Mouse (Mus musculus): Measurements from ENCODE around the gene Fhl3. TPM values are rescaled to one million over a fixed set of nuclear protein-coding genes. Genes with fewer than 3 reads are reported as not detected.
A peak's percentile ranks its signal among the peaks of the same experiment; 100 is the strongest.
"Not testable (repeated sequence)": the region's sequence is repeated elsewhere in the genome, so short reads cannot be mapped to it uniquely, and the experiment has no call there.

Fhl3 gene
- total and polyA plus RNA-seq, 2 experiments from 2014 or later = 1.4 to 3.0 TPM

GRCm38 (mm10) chr4:124703406-124703805, 2.9 kb downstream of the Fhl3 start:
- Histone ChIP-seq H3K36me3 (ENCODE audit: insufficient read depth) (no peaks in the 10 kb centered on the region), H3K4me2 (ENCODE audit: low read depth) (no peak overlapping the region), H3K4me1 (ENCODE audit: insufficient read depth) (no peaks in the 10 kb centered on the region), H3K27ac (ENCODE audit: low read depth, low read length) (no peak overlapping the region), H3K27me3 (ENCODE audit: insufficient read depth, low read length) (no peaks in the 10 kb centered on the region; the same call in 1 of the 2 replicates), H3K9me3 (ENCODE audit: low read length) (no peaks in the 10 kb centered on the region), H3K9ac (no peak overlapping the region), H3K4me3 (ENCODE audit: low read depth, low read length) (no peak overlapping the region)
- TF ChIP-seq CTCF (IDR thresholded peaks at IDR 0.05; ENCODE audit: low read depth) = no peak
- 45% methylated on average over 2 of the region's 2 CpGs for WGBS
- DNase-seq (no peak), ATAC-seq (no peak)

DNA sequence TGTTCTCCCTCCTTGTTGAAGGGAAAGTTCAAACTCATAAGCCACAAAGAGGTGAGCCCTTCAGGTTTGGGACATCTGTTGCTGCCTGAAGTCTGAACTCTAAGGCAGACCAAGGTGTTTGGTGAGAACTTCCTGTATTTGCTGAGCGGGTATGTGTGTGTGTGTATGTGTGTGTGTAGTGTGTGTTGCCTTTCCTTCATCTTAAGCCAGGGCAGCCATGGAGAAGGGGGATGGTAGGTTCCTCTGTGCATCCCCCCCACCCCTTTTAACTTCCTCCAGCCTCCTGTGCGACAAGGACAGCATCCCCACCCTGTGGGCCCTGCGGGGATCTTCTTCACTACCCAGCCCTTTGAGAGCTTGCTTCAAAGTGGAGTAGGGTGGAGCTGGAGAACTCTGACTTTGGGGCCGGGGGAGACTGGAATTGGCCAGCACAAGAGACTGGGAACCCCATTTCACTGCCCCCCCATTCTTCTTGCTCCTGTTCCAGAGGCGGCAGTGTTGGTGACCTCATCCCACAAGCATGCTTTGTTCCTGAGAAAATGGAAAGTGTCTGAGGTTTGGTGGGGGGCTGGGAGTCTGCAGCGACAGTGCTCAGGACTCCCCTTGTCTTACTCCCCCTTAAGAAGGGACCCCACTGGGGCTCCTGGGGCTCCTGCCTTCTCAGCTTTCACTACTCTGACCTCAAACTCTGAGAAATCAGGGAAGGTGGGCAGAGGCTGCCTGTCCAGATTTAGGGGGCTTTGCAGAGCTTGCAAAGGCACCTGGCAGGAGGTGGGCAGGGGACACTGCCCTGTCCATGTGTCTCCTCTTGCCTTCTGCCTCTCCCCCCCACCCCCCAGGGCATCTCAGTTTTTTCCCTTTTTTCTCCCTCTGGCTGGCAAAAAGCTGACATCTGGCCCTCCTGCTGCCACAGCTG, 3.6 kb downstream of the Fhl3 start:
- no peak overlapping the region for H3K4me3 ChIP-seq (ENCODE audit: low read depth, low read length)
- H3K4me1 ChIP-seq (ENCODE audit: insufficient read depth) = 0 out of 2 replicates have a peak, but pooled peaks cover 4% of the 10 kb centered on the region
- no peak for DNase-seq
- 0 out of 2 replicates have a peak overlapping the region, but pooled peaks have one; percentile 9 for H3K27ac ChIP-seq (ENCODE audit: low read depth, low read length)
- H3K36me3 ChIP-seq (ENCODE audit: insufficient read depth) = no peaks in the 10 kb centered on the region
- no peak overlapping the region for H3K4me2 ChIP-seq (ENCODE audit: low read depth)
- H3K9ac ChIP-seq = no peak overlapping the region
- WGBS = 9% methylated on average over 6 of the region's 6 CpGs
- no peak for ATAC-seq
- TF ChIP-seq CTCF (IDR thresholded peaks at IDR 0.05; ENCODE audit: low read depth) = no peak
- H3K9me3 ChIP-seq (ENCODE audit: low read length) = no peaks in the 10 kb centered on the region
- H3K27me3 ChIP-seq (ENCODE audit: insufficient read depth, low read length) = no peaks in the 10 kb centered on the region; the same call in 1 of the 2 replicates

GRCm38 (mm10) chr4:124704797-124705474, 4.4 kb downstream of the Fhl3 start:
- no peak overlapping the region for H3K4me2 ChIP-seq (ENCODE audit: low read depth)
- 0 out of 2 replicates have a peak, but pooled peaks cover 8% of the 10 kb centered on the region for H3K4me1 ChIP-seq (ENCODE audit: insufficient read depth)
- H3K9ac ChIP-seq = no peak overlapping the region
- no peaks in the 10 kb centered on the region for H3K9me3 ChIP-seq (ENCODE audit: low read length)
- no peak for TF ChIP-seq CTCF (IDR thresholded peaks at IDR 0.05; ENCODE audit: low read depth)
- no peak overlapping the region for H3K27ac ChIP-seq (ENCODE audit: low read depth, low read length)
- DNase-seq = no peak
- no peak overlapping the region for H3K4me3 ChIP-seq (ENCODE audit: low read depth, low read length)
- H3K27me3 ChIP-seq (ENCODE audit: insufficient read depth, low read length) = no peaks in the 10 kb centered on the region; the same call in 1 of the 2 replicates
- no peaks in the 10 kb centered on the region for H3K36me3 ChIP-seq (ENCODE audit: insufficient read depth)
- WGBS = 17% methylated on average over 11 of the region's 11 CpGs
- ATAC-seq = no peak

- ATAC-seq = no peak
- WGBS = 91% methylated on average over 23 of the region's 23 CpGs
- no peak overlapping the region for H3K9ac ChIP-seq
Measured at GRCm38 (mm10) chr4:124705661-124706269, 5.3 kb downstream of the Fhl3 start.

DNA sequence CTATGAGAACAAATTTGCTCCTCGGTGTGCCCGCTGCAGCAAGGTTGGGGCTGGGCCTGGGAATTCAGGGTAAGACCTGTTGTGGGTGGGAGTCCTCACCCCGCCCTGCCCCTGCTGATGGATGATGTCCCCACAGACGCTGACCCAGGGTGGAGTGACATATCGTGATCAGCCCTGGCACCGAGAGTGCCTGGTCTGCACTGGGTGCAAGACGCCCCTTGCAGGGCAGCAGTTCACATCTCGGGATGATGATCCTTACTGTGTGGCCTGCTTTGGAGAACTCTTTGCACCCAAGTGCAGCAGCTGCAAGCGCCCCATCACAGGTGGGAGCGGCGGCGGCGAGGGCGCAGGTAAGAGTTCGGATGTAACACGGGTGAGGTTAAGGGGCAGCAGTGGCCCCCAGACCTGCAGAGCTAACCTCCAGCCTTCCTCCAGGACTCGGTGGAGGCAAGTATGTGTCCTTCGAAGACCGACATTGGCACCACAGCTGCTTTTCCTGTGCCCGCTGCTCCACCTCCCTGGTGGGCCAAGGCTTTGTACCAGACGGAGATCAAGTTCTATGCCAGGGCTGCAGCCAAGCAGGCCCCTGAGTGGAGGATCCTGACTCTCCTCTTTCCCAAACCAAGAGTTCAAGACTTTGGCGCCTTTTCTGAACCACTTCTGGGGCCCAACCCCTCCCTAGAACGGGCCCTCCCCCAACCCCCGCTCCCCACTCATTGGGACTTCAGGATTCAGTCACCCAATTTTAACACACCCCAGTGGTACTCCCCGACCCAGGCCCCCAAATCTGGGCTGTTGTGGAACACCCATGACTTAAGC, 7.1 kb downstream of the Fhl3 start:
- H3K4me2 ChIP-seq (ENCODE audit: low read depth); H3K27ac ChIP-seq (ENCODE audit: low read depth, low read length); H3K4me1 ChIP-seq (ENCODE audit: insufficient read depth); ATAC-seq; H3K27me3 ChIP-seq (ENCODE audit: insufficient read depth, low read length); H3K9me3 ChIP-seq (ENCODE audit: low read length); DNase-seq; H3K36me3 ChIP-seq (ENCODE audit: insufficient read depth); H3K4me3 ChIP-seq (ENCODE audit: low read depth, low read length); H3K9ac ChIP-seq: not testable (repeated sequence)
- WGBS = 91% methylated on average over 24 of the region's 25 CpGs

More at GRCm38 (mm10) chr4:124705661-124706269, 5.3 kb downstream of the Fhl3 start:
- TF ChIP-seq CTCF (IDR thresholded peaks at IDR 0.05; ENCODE audit: low read depth) = no peak
- H3K4me2 ChIP-seq (ENCODE audit: low read depth) = no peak overlapping the region
- no peaks in the 10 kb centered on the region for H3K9me3 ChIP-seq (ENCODE audit: low read length)
- H3K36me3 ChIP-seq (ENCODE audit: insufficient read depth) = no peaks in the 10 kb centered on the region
- no peaks in the 10 kb centered on the region; the same call in 1 of the 2 replicates for H3K27me3 ChIP-seq (ENCODE audit: insufficient read depth, low read length)
- H3K4me3 ChIP-seq (ENCODE audit: low read depth, low read length) = no peak overlapping the region
- no peak overlapping the region for H3K27ac ChIP-seq (ENCODE audit: low read depth, low read length)
- DNase-seq = no peak
- 0 out of 2 replicates have a peak, but pooled peaks cover 9% of the 10 kb centered on the region for H3K4me1 ChIP-seq (ENCODE audit: insufficient read depth)

- WGBS = 20% methylated on average over 1 of the region's 1 CpGs
- not testable (repeated sequence) for H3K9ac ChIP-seq; H3K4me1 ChIP-seq (ENCODE audit: insufficient read depth); H3K27me3 ChIP-seq (ENCODE audit: insufficient read depth, low read length); H3K9me3 ChIP-seq (ENCODE audit: low read length); H3K4me3 ChIP-seq (ENCODE audit: low read depth, low read length); ATAC-seq; H3K27ac ChIP-seq (ENCODE audit: low read depth, low read length); H3K36me3 ChIP-seq (ENCODE audit: insufficient read depth); DNase-seq
- peak overlapping the region; percentile 50; the same call in 1 of the 2 replicates for H3K4me2 ChIP-seq (ENCODE audit: low read depth)
Measured at GRCm38 (mm10) chr4:124708200-124708517, 7.7 kb downstream of the Fhl3 start.
